Mouse (Mus musculus) small intestine, adult 2 months (tissue): ENCODE measurements around the gene Arhgap28. TPM values are rescaled to one million over a fixed set of nuclear protein-coding genes. Genes with fewer than 3 reads are reported as not detected.

Experiments used
- H3K27ac ChIP-seq: fragments of 200-500 bp; 2 replicates; pipeline ENCODE4 v1.5.1; 2012; ENCODE audit warnings: low read depth, low read length, control low read depth, inconsistent platforms; ENCODE audit not compliant: insufficient read depth
- H3K27me3 ChIP-seq: fragments of 200-500 bp; 2 replicates; pipeline ENCODE4 v1.6.1; 2012; ENCODE audit warnings: mild to moderate bottlenecking, moderate library complexity, low read length, inconsistent platforms; ENCODE audit not compliant: control insufficient read depth, insufficient read depth
- H3K36me3 ChIP-seq: fragments of 200-500 bp; 2 replicates; pipeline ENCODE4 v1.6.1; 2012; ENCODE audit warnings: mild to moderate bottlenecking, low read length, control low read depth, inconsistent platforms; ENCODE audit not compliant: control insufficient read depth, insufficient read depth
- H3K4me1 ChIP-seq: fragments of 200-500 bp; 2 replicates; pipeline ENCODE4 v1.6.1; 2012; ENCODE audit warnings: low read length, inconsistent platforms, mixed read lengths; ENCODE audit not compliant: control insufficient read depth, insufficient read depth, insufficient read length
- H3K4me3 ChIP-seq: fragments of 200-500 bp; 2 replicates; pipeline ENCODE4 v1.5.1; 2012; ENCODE audit warnings: low read depth, mild to moderate bottlenecking, control low read depth, inconsistent platforms, low read length, moderate library complexity
- CTCF ChIP-seq: fragments of 200-500 bp; IDR thresholded peaks from 2 replicates; pipeline ENCODE4 v1.5.1; 2012; ENCODE audit warnings: low read depth, mild to moderate bottlenecking, control low read depth, inconsistent platforms, low read length, moderate library complexity, mixed read lengths; ENCODE audit not compliant: insufficient replicate concordance, insufficient read length; ENCODE audit errors: extremely low read depth
- POLR2A ChIP-seq: fragments of 200-500 bp; IDR thresholded peaks from 2 replicates; pipeline ENCODE4 v1.6.1; 2012; ENCODE audit warnings: low read depth, mild to moderate bottlenecking, control low read depth, inconsistent platforms, low read length, moderate library complexity
- WGBS: fragments of 180-500 bp; shearing (Covaris S2); methylation state at CpG from one replicate; pipeline ENCODE4 v1.1.7; 2018; 5-methylcytosine and 5-hydroxymethylcytosine counted together
- polyA plus RNA-seq: library from polyadenylated mRNA; depleted of rRNA; stranded (reverse); fragments of >200 nt; gene quantifications from 2 replicates; pipeline ENCODE4 v1.2.3, GENCODE M21; 2012

Arhgap28 gene
- polyA plus RNA-seq, 1 experiment: 0.93 TPM

GRCm38 (mm10) chr17:68002608-68003595, 1.0 kb downstream of the Arhgap28 start:
- H3K27ac ChIP-seq: no peak overlapping the region

DNA sequence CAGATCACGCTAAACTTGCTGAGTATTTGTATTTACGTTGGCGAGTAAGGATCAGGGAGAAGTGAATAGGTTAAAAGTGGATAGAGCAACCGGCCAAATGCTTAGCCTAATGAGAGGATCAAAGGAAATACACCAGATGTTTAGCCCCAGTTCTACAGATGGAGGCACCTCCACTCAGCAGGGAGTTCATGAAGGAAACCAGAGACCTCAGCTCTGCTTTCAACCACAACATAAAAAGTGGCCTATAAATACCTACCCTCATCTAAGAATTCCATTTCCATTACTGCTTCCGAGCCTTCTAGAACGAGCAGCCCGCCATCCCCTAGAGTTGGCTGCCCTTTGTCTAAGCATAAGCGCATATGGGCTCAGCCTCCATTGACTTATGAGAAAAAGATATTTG, 4.1 kb downstream of the Arhgap28 start:
- Histone ChIP-seq H3K27me3 (no peaks in the 10 kb centered on the region), H3K4me1 (no peaks in the 10 kb centered on the region; the same call in 1 of the 2 replicates), H3K27ac (no peak overlapping the region), H3K4me3 (no peak overlapping the region), H3K36me3 (no peaks in the 10 kb centered on the region)
- 80% methylated on average over 8 of the region's 8 CpGs for whole genome bisulfite sequencing
- TF ChIP-seq CTCF: no peak
- no peak for TF ChIP-seq POLR2A

More at GRCm38 (mm10) chr17:68002608-68003595, 1.0 kb downstream of the Arhgap28 start:
- Histone ChIP-seq H3K4me3 (no peak overlapping the region), H3K27me3 (no peaks in the 10 kb centered on the region), H3K36me3 (no peaks in the 10 kb centered on the region), H3K4me1 (no peaks in the 10 kb centered on the region; the same call in 1 of the 2 replicates)
- TF ChIP-seq POLR2A: no peak
- TF ChIP-seq CTCF: no peak
- WGBS: 26% methylated on average over 17 of the region's 17 CpGs

GRCm38 (mm10) chr17:67996769-67997155, 7.2 kb downstream of the Arhgap28 start:
- no peaks in the 10 kb centered on the region; the same call in 1 of the 2 replicates for H3K4me1 ChIP-seq
- no peaks in the 10 kb centered on the region for H3K36me3 ChIP-seq
- H3K27ac ChIP-seq: no peak overlapping the region
- no peak overlapping the region for H3K4me3 ChIP-seq
- no peaks in the 10 kb centered on the region for H3K27me3 ChIP-seq
- no peak for TF ChIP-seq CTCF
- TF ChIP-seq POLR2A: no peak
- 71% methylated on average over 7 of the region's 7 CpGs for WGBS

DNA sequence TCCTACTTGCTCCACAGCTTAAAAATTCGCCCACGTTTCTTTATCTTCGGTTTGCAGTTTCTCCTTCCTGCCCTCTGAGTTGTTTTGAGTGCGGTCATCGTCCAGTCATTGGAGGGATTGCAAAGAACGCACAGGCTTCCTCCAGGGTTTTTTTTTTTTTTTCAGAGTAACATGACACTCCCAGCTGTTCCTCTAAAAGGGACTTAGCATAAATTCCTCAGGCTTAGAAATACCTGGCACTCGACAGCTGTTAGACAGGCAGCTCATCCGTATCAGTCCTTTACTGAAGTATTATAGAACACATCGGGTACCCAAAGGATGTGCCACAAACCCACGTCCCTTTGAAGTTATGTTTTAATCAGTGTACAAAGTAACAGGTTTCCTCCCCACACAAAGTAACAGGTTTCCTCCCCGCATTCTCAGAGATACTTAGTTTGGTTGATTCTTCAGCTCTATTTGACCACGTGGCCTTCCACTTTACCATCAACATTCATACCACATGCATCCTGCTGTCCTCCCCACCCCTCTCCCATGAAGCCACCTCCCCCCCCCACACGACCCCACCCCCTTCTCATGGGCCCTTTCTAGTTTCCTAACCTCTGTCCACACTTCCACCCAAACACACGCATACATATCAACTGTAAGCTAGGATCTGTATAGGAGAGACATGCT, 7.7 kb downstream of the Arhgap28 start:
- H3K36me3 ChIP-seq: no peaks in the 10 kb centered on the region
- 9% methylated on average over 14 of the region's 14 CpGs for WGBS
- H3K4me3 ChIP-seq: no peak overlapping the region
- TF ChIP-seq POLR2A: no peak
- no peak for TF ChIP-seq CTCF
- no peaks in the 10 kb centered on the region for H3K27me3 ChIP-seq
- H3K27ac ChIP-seq: no peak overlapping the region
- H3K4me1 ChIP-seq: no peaks in the 10 kb centered on the region

- no peaks in the 10 kb centered on the region for H3K36me3 ChIP-seq
- H3K4me3 ChIP-seq: no peak overlapping the region
- H3K4me1 ChIP-seq: no peaks in the 10 kb centered on the region
- no peak overlapping the region for H3K27ac ChIP-seq
- no peaks in the 10 kb centered on the region for H3K27me3 ChIP-seq
- TF ChIP-seq CTCF (no peak), POLR2A (no peak)
- WGBS: 51% methylated on average over 2 of the region's 2 CpGs
Measured at GRCm38 (mm10) chr17:67995277-67995819, 8.6 kb downstream of the Arhgap28 start.

GRCm38 (mm10) chr17:67994861-67995260, 9.1 kb downstream of the Arhgap28 start:
- no peaks in the 10 kb centered on the region for H3K36me3 ChIP-seq
- no peaks in the 10 kb centered on the region for H3K27me3 ChIP-seq
- no peak overlapping the region for H3K27ac ChIP-seq
- TF ChIP-seq POLR2A (no peak), CTCF (no peak)
- WGBS: 68% methylated on average over 7 of the region's 7 CpGs
- H3K4me1 ChIP-seq: no peaks in the 10 kb centered on the region
- H3K4me3 ChIP-seq: no peak overlapping the region
